Mouse (Mus musculus): Measurements from ENCODE around the gene Raph1. TPM values are rescaled to one million over a fixed set of nuclear protein-coding genes. Genes with fewer than 3 reads are reported as not detected.

The Raph1 gene
- polyA plus RNA-seq, 1 experiment from 2014 or later: 23.4 TPM

DNA sequence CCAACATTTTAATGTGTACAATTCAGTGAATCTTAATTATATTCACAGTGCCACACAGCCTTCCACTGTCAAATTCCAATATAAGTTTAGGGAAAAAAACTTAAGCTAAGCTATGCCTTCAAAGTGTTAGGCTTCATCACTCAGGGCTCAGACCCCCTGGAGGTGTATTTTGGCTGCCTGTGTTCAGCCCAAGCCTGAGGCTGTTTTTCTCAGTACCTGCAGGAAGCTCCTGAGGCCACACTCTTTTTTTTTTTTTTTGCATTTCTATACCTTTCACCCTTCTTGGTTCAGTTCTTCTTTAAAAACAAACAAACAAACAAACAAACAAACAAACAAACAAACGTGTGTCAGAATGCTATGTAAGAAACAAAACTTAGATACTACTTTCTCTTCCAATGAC lies 23.2 kb downstream of the Raph1 start:
- 19% methylated on average over 1 of the region's 1 CpGs for WGBS
- H3K9me3 ChIP-seq: peaks cover 6% of the 10 kb centered on the region
- no peak for ATAC-seq (ENCODE audit: insufficient number of reproducible peaks, insufficient read depth, low FRiP score, low TSS enrichment)

DNA sequence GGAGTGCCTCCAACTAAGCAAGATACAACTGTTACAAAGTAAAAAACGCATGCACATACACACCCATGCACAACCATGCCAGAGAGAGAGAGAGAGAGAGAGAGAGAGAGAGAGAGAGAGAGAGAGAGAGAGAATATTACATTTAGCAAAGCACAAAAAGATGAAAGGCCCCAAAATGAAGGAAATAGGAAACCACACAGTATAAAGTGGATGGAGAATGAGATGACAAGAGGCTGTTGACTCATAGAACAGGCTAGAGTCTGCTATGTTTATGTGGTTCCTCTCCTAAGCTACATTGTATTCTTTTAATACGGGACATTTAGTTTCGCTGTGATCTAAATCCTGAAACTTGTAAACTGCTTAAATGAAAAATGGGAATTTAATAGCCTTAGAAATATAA lies 27.6 kb downstream of the Raph1 start:
- ATAC-seq (ENCODE audit: insufficient number of reproducible peaks, insufficient read depth, low FRiP score, low TSS enrichment): no peak
- no peaks in the 10 kb centered on the region for H3K4me1 ChIP-seq
- H3K27me3 ChIP-seq: no peaks in the 10 kb centered on the region
- H3K9ac ChIP-seq: no peak overlapping the region
- H3K4me2 ChIP-seq (replicated peaks): no peak overlapping the region
- 91% methylated on average over 3 of the region's 3 CpGs for WGBS
- no peaks in the 10 kb centered on the region for H3K9me3 ChIP-seq
- no peaks in the 10 kb centered on the region for H3K36me3 ChIP-seq
- no peak overlapping the region for H3K4me3 ChIP-seq
- no peak overlapping the region for H3K27ac ChIP-seq

More for the DNA sequence above, 23.2 kb downstream of the Raph1 start:
- Histone ChIP-seq H3K27ac (no peak overlapping the region), H3K27me3 (no peaks in the 10 kb centered on the region), H3K36me3 (peaks cover 5% of the 10 kb centered on the region; the same call in 1 of the 2 replicates), H3K4me3 (no peak overlapping the region), H3K4me1 (no peaks in the 10 kb centered on the region), H3K4me2 (replicated peaks) (no peak overlapping the region), H3K9ac (no peak overlapping the region)

DNA sequence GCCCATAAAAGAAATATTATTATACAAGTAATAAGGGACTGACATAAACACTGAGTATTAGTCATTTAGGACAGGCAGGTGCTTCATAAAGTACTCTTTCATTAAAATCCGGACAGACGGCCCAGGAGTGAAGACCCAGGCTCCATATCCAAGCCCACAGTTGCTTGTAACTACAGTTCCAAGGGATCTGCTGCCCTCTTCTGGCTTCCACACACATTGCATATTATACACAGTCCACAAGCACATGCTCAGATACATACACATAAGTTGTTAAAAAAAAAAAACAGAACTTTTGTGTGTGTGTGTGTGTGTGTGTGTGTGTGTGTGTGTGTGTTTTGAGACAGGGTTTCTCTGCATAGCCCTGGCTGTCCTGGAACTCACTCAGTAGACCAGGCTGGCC lies 32.0 kb downstream of the Raph1 start:
- ATAC-seq (ENCODE audit: insufficient number of reproducible peaks, insufficient read depth, low FRiP score, low TSS enrichment): no peak
- 86% methylated on average over 2 of the region's 2 CpGs for WGBS
- Histone ChIP-seq H3K9ac (no peak overlapping the region), H3K9me3 (no peaks in the 10 kb centered on the region), H3K27ac (no peak overlapping the region), H3K4me1 (no peaks in the 10 kb centered on the region), H3K4me3 (no peak overlapping the region), H3K4me2 (replicated peaks) (no peak overlapping the region), H3K36me3 (no peaks in the 10 kb centered on the region), H3K27me3 (no peaks in the 10 kb centered on the region)

DNA sequence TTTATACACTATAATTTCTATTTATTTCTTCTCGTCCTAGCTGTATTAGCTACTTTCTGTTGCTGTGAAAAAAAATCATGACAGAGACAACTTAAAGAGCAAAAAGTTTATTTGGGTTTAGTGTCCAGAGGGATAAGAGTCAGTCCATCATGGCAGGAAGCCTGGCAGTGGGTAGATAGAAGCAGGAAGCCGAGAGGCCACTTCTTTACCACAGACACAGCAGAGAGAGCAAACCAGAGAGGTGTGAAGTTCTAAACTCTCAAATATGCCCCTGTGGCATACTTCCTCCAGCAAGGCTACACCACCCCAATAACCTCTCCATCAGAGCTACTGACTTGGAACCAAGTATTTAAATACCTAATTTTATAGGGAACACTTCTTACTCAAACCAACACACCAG lies 36.3 kb downstream of the Raph1 start:
- no peaks in the 10 kb centered on the region for H3K4me1 ChIP-seq
- WGBS: 87% methylated on average over 2 of the region's 2 CpGs
- H3K9ac ChIP-seq: no peak overlapping the region
- no peaks in the 10 kb centered on the region for H3K9me3 ChIP-seq
- H3K4me2 ChIP-seq (replicated peaks): no peak overlapping the region
- peaks cover 7% of the 10 kb centered on the region for H3K36me3 ChIP-seq
- no peak overlapping the region for H3K4me3 ChIP-seq
- no peak for ATAC-seq (ENCODE audit: insufficient number of reproducible peaks, insufficient read depth, low FRiP score, low TSS enrichment)
- H3K27me3 ChIP-seq: no peaks in the 10 kb centered on the region
- H3K27ac ChIP-seq: no peak overlapping the region

DNA sequence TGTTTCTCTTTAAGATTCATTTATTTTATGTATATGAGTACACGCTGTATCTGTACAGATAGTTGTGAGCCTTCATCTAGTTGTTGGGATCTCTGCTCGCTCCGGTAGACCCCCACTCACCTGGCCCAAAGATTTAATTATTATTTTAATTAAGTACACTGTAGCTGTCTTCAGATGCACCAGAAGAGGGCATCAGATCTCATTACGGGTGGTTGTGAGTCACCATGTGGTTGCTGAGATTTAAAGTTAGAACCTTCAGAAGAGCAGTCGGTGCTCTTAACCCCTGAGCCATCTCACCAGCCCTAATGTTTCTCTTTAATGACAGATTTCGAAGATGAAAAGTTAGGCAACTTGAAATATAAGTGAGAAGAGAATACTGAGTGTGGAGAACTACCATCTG lies 36.8 kb downstream of the Raph1 start:
- Histone ChIP-seq H3K9ac (no peak overlapping the region), H3K36me3 (peaks cover 10% of the 10 kb centered on the region), H3K27ac (no peak overlapping the region), H3K9me3 (no peaks in the 10 kb centered on the region), H3K4me2 (replicated peaks) (no peak overlapping the region), H3K4me3 (no peak overlapping the region), H3K4me1 (no peaks in the 10 kb centered on the region), H3K27me3 (no peaks in the 10 kb centered on the region)
- WGBS: 89% methylated on average over 6 of the region's 6 CpGs
- ATAC-seq (ENCODE audit: insufficient number of reproducible peaks, insufficient read depth, low FRiP score, low TSS enrichment): no peak

DNA sequence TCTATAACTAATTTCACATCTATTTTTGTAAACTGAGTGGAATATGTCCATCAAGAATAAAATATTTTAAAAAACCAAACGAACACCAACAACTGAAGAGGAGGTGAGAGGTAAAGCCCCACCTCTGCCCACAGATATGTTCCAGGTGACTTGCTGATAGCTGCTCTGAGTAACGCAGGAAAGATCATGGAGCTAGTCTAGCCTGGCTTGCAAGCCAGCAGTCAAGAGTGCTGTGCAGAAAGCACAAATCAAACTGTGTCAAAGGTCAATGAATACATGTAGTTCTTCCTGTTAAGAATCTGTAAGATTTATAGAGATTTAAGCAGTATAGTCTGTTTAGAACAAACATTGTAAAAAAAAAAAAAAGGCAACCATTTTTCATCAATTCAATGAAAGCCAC lies 56.3 kb downstream of the Raph1 start:
- 58% methylated on average over 2 of the region's 2 CpGs for WGBS

DNA sequence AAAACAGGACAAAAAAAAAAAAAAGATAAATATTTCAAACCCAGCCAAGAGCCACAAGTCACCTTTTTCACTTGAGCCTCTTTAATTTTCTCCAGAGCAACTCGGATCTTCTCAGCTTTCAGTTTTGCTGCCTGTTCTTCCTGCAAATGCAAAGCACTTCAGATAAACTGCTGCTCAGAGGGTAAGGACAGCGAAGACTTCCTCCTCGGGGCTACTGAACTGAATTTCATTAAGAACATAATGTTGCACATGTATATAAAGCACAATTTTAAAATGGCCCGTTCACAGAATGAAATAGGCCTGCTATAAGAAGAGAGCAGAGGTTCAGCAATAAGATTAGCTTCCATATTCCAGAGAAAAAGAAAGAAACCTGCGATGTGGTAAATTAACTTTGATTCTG lies 63.4 kb downstream of the Raph1 start:
- Histone ChIP-seq H3K4me2 (replicated peaks) (no peak overlapping the region), H3K9ac (no peak overlapping the region), H3K4me3 (no peak overlapping the region), H3K36me3 (peaks cover 16% of the 10 kb centered on the region; the same call in 1 of the 2 replicates), H3K27ac (no peak overlapping the region), H3K9me3 (no peaks in the 10 kb centered on the region), H3K27me3 (no peaks in the 10 kb centered on the region), H3K4me1 (no peaks in the 10 kb centered on the region)
- ATAC-seq (ENCODE audit: insufficient number of reproducible peaks, insufficient read depth, low FRiP score, low TSS enrichment): no peak
- 58% methylated on average over 5 of the region's 5 CpGs for WGBS

More for the DNA sequence above, 56.3 kb downstream of the Raph1 start:
- H3K9me3 ChIP-seq: no peaks in the 10 kb centered on the region
- ATAC-seq (ENCODE audit: insufficient number of reproducible peaks, insufficient read depth, low FRiP score, low TSS enrichment): no peak
- no peak overlapping the region for H3K4me3 ChIP-seq
- H3K4me2 ChIP-seq (replicated peaks): no peak overlapping the region
- no peaks in the 10 kb centered on the region for H3K4me1 ChIP-seq
- no peaks in the 10 kb centered on the region for H3K27me3 ChIP-seq
- no peak overlapping the region for H3K9ac ChIP-seq
- no peak overlapping the region for H3K27ac ChIP-seq
- H3K36me3 ChIP-seq: peaks cover 6% of the 10 kb centered on the region; the same call in 1 of the 2 replicates

DNA sequence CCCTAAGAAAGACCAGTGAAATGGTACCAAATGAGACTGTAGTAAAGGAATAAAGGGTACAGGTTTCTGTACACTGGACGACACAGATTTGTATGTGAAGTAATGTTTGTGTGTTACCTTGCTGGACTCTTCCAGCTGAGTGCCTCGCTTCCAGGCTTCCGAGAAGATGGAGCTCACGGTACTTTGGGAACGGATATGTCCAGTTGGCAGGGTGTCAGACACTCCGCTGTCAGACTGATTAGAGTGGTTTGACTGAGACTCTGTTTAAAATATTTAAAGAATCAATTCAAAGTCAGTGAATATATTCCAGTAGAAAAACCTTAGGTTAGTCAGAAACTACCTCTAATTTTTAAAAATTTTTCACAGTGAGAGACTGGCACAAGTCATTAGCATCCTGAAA lies 73.5 kb downstream of the Raph1 start:
- ATAC-seq (ENCODE audit: insufficient number of reproducible peaks, insufficient read depth, low FRiP score, low TSS enrichment): no peak
- 90% methylated on average over 6 of the region's 6 CpGs for WGBS
- peaks cover 37% of the 10 kb centered on the region for H3K36me3 ChIP-seq

DNA sequence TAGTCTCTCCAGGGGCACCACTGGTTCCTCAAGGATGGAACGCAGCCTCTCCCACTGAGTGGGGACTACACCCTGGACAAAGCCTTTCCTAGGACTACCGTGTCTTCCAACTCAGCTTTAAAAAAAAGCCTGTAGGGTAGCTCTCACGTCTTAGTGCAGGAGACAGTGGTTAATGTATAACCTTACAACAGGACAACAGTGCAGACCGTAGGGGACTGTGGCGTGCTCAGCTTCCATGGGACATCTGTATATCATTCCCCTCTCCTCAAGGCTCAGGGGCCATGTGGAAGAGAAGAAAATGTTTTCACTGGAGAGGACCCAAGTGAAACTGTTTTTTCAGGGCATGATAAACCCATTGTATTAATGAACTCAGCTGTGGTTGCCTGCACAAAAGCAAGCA lies 74.5 kb downstream of the Raph1 start:
- no peak overlapping the region for H3K9ac ChIP-seq
- no peaks in the 10 kb centered on the region for H3K27me3 ChIP-seq
- H3K27ac ChIP-seq: no peak overlapping the region
- H3K4me1 ChIP-seq: no peaks in the 10 kb centered on the region
- WGBS: 77% methylated on average over 5 of the region's 5 CpGs
- H3K4me3 ChIP-seq: no peak overlapping the region
- no peak for ATAC-seq (ENCODE audit: insufficient number of reproducible peaks, insufficient read depth, low FRiP score, low TSS enrichment)
- no peaks in the 10 kb centered on the region for H3K9me3 ChIP-seq
- no peak overlapping the region for H3K4me2 ChIP-seq (replicated peaks)
- peaks cover 39% of the 10 kb centered on the region for H3K36me3 ChIP-seq

More for the DNA sequence above, 73.5 kb downstream of the Raph1 start:
- H3K9ac ChIP-seq: no peak overlapping the region
- H3K27ac ChIP-seq: no peak overlapping the region
- no peak overlapping the region for H3K4me2 ChIP-seq (replicated peaks)
- H3K4me3 ChIP-seq: no peak overlapping the region
- no peaks in the 10 kb centered on the region for H3K4me1 ChIP-seq
- no peaks in the 10 kb centered on the region for H3K9me3 ChIP-seq
- H3K27me3 ChIP-seq: no peaks in the 10 kb centered on the region

DNA sequence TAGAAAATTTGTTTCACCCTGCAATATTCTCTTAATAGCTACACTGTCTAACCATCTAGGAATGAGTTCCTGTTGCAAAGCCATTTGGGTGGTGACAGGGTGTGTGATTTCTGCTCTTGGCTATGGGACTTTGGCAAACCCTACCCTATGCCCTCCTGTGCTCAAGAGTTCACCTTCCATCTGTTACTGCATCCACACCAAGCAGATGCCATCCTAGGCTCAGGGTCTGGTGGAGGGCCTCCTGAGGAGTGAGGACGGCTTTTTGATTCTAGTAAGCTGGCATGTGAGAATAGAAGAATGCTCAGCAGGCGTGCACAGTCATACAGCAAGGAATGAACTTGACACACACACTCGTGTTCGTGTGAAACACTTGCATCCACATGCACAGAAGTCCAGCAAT lies 76.4 kb downstream of the Raph1 start:
- Histone ChIP-seq H3K9me3 (no peaks in the 10 kb centered on the region), H3K36me3 (peaks cover 33% of the 10 kb centered on the region)
- WGBS: 76% methylated on average over 4 of the region's 4 CpGs

DNA sequence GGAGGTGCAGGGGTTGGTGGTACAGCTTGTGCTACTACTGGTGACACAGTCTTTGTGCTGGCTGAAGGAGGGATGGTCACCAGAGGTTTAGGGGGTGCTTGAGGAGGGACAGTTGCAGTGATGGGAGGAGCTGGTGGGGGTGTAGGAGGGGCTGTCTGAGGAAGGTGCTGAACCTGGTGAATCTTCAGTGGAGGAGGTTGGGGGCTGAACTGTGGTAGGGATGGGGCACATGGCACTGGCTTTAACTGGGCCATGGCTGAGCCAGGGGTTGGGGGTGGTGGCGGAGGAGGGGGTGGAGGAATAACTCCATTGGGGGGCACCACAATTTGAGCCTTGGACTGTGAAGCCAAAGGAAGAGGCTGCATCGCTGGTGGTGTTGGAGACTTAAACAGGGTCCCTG lies 77.2 kb downstream of the Raph1 start:
- Histone ChIP-seq H3K4me2 (replicated peaks) (no peak overlapping the region), H3K36me3 (peaks cover 27% of the 10 kb centered on the region), H3K4me1 (no peaks in the 10 kb centered on the region), H3K27me3 (no peaks in the 10 kb centered on the region), H3K4me3 (no peak overlapping the region), H3K9me3 (no peaks in the 10 kb centered on the region), H3K27ac (no peak overlapping the region), H3K9ac (no peak overlapping the region)
- 88% methylated on average over 2 of the region's 2 CpGs for WGBS
- no peak for ATAC-seq (ENCODE audit: insufficient number of reproducible peaks, insufficient read depth, low FRiP score, low TSS enrichment)

More for the DNA sequence above, 76.4 kb downstream of the Raph1 start:
- Histone ChIP-seq H3K4me2 (replicated peaks) (no peak overlapping the region), H3K27ac (no peak overlapping the region), H3K27me3 (no peaks in the 10 kb centered on the region), H3K9ac (no peak overlapping the region), H3K4me1 (no peaks in the 10 kb centered on the region), H3K4me3 (no peak overlapping the region)
- no peak for ATAC-seq (ENCODE audit: insufficient number of reproducible peaks, insufficient read depth, low FRiP score, low TSS enrichment)

DNA sequence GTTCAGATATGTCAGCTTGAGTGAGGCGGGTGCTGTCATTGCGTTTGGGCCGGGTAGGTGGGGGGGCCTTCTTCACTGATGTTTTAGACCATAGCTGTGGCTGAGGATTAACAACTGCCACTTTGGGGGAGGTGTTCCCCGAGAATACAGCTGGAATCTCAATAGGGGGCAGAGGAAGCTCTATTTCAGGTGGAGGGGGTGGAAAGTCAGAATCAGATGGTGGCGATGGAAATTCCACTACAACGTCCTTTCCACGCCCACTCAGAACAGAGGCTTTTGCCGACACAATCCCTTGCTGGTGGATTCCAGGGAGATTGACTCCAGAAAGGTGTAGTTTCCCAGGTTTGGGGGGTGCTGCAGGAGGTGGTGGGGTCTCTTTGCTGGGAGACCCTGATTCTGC lies 78.3 kb downstream of the Raph1 start:
- 86% methylated on average over 8 of the region's 8 CpGs for WGBS
- no peak overlapping the region for H3K4me3 ChIP-seq
- ATAC-seq (ENCODE audit: insufficient number of reproducible peaks, insufficient read depth, low FRiP score, low TSS enrichment): no peak
- H3K36me3 ChIP-seq: peaks cover 27% of the 10 kb centered on the region
- no peak overlapping the region for H3K4me2 ChIP-seq (replicated peaks)
- H3K9me3 ChIP-seq: no peaks in the 10 kb centered on the region
- H3K4me1 ChIP-seq: no peaks in the 10 kb centered on the region
- no peak overlapping the region for H3K27ac ChIP-seq
- H3K9ac ChIP-seq: no peak overlapping the region
- no peaks in the 10 kb centered on the region for H3K27me3 ChIP-seq

DNA sequence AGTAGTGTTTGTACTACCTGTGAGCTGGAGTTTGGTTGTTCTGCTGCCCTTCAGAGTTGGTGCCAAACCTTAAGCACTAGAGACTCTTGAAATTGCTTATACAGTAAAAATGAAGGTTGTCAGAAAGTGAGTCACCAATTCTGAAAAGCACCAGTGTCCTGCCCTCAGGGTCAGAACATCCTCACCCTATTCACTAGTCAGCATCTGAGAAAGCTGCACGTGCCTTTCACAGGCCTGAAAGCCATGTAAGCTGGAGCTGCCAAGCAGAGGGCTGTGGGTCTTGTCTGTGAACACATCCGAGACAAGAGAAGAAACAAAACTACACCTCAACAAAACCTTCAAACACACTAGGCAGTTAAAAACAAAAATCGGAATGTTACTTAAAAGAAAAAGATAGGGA lies 81.3 kb downstream of the Raph1 start:
- 80% methylated on average over 3 of the region's 3 CpGs for WGBS
- Histone ChIP-seq H3K4me1 (no peaks in the 10 kb centered on the region), H3K4me3 (no peak overlapping the region), H3K36me3 (peaks cover 22% of the 10 kb centered on the region; the same call in 1 of the 2 replicates), H3K27me3 (no peaks in the 10 kb centered on the region), H3K9ac (no peak overlapping the region), H3K27ac (no peak overlapping the region), H3K9me3 (no peaks in the 10 kb centered on the region), H3K4me2 (replicated peaks) (no peak overlapping the region)
- no peak for ATAC-seq (ENCODE audit: insufficient number of reproducible peaks, insufficient read depth, low FRiP score, low TSS enrichment)

All from embryonic facial prominence, embryonic 12.5 days (tissue).